Mouse (Mus musculus): ENCODE results near the gene Gbx1. TPM values are rescaled to one million over a fixed set of nuclear protein-coding genes. Genes with fewer than 3 reads are reported as not detected.
"Not testable (repeated sequence)": the region's sequence is repeated elsewhere in the genome, so short reads cannot be mapped to it uniquely, and the experiment has no call there.

Gene Gbx1
- total RNA-seq (2021), result under 1 TPM in 1 of 2 experiments, not detected in 1; 0.09 TPM
- long read RNA-seq, experiment 1, result 0 reads
- long read RNA-seq, experiment 2, result 0 reads

DNA sequence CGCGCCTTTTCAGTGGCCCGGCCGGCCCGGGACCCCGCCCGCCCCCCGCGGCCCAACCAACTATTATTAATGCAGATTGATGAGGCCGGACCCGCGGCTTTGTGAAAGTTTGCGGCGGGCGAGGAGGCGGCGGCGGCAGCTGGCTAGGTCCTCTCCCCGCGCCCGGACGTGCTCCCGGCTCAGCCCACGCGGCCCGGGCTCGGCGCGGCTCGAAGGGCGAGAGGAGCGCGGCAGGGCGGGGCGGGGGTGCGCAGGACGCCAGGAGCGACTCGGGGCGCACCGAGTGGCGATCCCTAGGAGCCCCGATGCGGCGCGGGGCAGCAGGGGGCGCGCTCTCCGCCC lies at the start of gene Gbx1:
Gbx1 (minus strand) TSS at position 314 of the 342 bp plus-strand sequence.
- DNase-seq, result peak; percentile 53

DNA sequence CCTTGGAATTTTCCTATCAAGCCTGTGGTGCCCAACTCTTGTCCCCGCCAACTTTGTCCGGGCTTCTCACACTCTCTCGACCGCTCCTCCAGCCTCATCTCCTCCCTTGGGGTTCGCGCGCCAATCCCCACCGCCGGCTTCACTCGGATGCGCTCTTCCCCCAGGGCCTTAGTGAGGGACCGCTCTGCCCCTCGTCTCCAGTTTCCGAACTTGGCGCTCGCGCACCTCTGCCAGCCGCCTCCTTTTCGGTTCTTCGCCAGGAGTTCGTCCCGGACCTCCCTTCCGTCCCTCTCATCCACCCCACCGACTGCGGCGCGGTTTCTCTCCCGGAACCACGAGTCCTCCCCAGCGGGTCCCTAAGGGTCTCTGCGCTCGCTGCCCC lies 49.8 kb upstream of the Gbx1 start:
- no peak for DNase-seq

DNA sequence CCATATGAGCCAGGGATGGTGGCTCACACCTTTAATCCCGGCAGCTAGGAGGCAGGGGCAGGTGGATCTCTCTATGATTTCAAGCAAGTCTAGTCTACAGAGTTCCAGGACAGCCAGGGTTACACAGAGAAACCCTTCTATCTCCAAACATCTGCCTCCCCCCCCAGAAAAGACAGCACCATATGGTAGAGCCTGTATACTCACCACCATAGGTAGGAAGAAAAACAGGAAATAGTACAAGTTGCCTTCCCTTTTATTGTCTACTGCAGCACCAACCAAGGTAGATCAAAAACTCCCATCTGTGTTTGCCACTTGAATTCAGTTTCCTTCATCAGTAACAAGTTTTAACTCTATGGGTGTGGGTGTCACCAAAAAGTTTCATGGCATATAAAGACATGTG lies 48.9 kb upstream of the Gbx1 start:
- DNase-seq, result no peak

DNA sequence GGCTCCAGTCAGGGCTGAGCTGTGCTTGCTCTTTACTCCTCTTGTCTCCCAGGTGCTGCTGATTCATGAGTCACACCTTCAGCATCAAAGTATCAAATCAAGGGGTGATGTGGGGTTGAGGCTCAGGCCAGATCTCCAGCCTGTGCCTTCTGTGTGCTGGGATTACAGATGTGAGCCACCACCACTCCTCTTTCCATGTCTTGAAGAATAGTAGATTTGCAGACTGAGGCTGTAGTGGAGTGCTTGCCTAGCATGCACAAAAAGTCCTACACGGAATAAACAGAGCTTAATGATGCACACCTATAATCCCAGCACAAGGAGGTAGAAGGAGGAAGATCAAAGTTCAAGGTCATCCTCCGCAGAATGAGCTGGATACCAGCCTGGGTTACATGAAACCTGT lies 29.7 kb upstream of the Gbx1 start, which contains the start of gene 4931409K22Rik:
4931409K22Rik (minus strand) TSS at position 101 of the 400 bp plus-strand sequence.
- no peak for DNase-seq

DNA sequence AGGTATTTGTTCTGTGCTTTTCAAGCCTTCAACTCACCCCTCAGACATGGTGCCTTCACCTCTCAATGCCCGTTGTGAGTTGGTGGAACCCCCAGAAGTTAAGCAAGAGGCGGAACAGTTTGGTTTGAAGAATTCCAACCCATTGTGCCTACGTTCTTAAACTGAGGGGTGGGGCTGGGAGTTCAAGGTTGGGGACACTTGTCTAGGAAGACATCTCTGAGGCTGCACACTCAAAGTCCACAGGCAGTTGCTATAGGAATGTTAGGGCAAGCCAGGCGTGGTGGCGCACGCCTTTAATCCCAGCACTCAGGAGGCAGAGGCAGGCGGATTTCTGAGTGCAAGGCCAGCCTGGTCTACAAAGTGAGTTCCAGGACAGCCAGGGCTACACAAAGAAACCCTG lies 28.3 kb upstream of the Gbx1 start:
- DNase-seq, result not testable (repeated sequence)

- peak; percentile 45 for DNase-seq
Measured at GRCm38 (mm10) chr5:24553621-24554244, 26.7 kb upstream of the Gbx1 start.

DNA sequence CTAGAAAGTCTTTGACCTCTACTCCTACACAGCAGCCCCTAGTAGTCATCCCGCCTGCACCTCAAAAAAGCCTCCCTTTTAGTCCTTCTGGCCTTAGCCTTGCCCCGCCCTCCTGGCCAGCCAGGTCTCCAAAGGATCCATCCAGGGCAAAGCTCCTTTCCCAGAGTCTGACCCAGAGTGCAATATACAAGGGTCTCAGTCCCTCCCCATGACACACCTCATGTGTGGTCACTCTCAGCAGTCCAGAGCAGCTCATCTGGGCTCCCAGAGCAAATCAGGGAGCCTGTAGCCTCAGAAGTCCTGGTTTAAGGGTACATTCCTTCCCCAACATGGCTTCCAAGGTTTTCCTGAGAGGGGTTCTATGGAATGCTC lies 24.3 kb upstream of the Gbx1 start:
- DNase-seq, result no peak

- DNase-seq, result peak; percentile 46
Measured at GRCm38 (mm10) chr5:24550598-24551316, 23.8 kb upstream of the Gbx1 start.

GRCm38 (mm10) chr5:24542643-24543042 lies 15.6 kb upstream of the Gbx1 start:
- DNase-seq, result no peak

GRCm38 (mm10) chr5:24541144-24541569 lies 14.2 kb upstream of the Gbx1 start:
- no peak for DNase-seq

GRCm38 (mm10) chr5:24540387-24541143 lies 13.6 kb upstream of the Gbx1 start, which contains the start of gene Asb10:
Asb10 (minus strand) TSS chr5:24540978.
- peak; percentile 71 for DNase-seq

- DNase-seq, result no peak
Measured at GRCm38 (mm10) chr5:24539571-24540296, 12.7 kb upstream of the Gbx1 start.

GRCm38 (mm10) chr5:24537618-24538017 lies 10.6 kb upstream of the Gbx1 start:
- no peak for DNase-seq

- DNase-seq, result peak; percentile 54
Measured at GRCm38 (mm10) chr5:24536511-24536910, 9.5 kb upstream of the Gbx1 start.

- DNase-seq, result peak; percentile 34
Measured at GRCm38 (mm10) chr5:24535731-24536130, 8.7 kb upstream of the Gbx1 start.

DNA sequence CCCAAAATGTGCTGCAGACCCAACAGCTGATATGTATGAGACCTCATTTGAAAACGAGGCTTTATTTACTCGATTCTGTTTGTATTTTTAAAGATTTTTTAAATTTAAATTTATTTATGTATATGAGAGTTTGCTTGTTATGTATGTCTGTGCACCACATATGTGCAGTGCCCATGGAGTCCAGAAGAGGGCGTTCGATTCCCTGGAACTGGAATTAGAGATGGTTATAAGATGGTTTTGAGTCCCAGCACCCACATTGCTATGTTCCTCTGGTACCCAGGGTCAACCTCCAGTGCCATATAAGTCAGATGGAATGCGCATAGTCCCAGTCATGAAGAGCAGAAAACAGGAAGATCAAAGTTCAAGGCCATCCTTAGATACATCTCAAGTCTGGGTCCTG lies 7.3 kb upstream of the Gbx1 start:
- no peak for DNase-seq

DNA sequence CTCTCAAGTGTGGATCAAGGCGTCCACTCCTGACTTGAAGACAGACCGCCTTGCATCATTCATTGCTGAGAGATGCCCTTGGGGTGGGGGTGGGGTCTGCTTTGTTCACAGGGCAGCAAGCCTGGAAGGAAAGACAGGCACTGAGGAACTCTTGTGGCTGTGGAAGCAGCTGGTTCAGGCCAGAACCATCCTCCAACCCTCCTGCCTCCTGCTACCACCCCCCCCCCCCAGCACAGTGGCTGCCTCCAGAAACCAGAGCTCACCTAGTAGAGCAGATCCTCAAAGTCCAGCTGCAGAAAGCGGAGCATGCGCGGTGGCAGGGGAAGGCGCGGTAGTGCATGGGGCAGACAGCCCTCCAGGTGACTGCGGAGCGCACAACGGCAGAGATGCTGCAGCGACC lies 6.4 kb upstream of the Gbx1 start:
- no peak for DNase-seq

DNA sequence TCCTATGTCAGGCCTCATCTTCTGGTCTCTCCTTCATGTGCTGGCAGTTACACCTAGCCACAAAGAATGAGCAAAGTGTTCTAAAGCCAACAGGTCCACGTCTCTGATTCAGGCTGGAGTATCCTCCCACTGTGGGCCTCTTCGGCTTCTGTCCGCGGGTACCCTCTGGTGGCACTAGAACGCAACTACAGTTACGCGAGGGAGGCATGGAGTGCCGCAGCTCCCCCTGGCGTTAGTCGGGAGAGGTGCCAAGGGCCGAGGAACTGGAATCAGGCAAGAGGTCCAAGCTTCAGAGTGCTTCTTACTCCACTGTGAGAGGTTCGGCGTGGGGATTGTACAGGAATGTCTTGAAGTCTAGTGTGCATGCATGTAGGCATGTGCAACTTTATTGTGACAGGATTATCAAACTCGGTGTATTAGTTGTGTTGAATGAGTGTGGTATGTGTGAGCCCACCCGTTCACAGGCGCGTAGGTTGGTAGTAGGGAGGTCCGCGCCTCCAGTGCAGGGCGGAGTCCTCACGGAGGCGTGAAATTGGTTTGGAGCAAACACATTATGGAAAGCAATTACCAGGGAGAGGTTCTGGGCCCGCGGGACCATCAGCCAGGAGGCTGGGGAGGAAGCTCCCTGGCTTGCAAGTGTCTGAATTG lies 3.2 kb upstream of the Gbx1 start:
- peak; percentile 95 for DNase-seq

GRCm38 (mm10) chr5:24527780-24528179 lies 778 bp upstream of the Gbx1 start:
- no peak for DNase-seq

DNA sequence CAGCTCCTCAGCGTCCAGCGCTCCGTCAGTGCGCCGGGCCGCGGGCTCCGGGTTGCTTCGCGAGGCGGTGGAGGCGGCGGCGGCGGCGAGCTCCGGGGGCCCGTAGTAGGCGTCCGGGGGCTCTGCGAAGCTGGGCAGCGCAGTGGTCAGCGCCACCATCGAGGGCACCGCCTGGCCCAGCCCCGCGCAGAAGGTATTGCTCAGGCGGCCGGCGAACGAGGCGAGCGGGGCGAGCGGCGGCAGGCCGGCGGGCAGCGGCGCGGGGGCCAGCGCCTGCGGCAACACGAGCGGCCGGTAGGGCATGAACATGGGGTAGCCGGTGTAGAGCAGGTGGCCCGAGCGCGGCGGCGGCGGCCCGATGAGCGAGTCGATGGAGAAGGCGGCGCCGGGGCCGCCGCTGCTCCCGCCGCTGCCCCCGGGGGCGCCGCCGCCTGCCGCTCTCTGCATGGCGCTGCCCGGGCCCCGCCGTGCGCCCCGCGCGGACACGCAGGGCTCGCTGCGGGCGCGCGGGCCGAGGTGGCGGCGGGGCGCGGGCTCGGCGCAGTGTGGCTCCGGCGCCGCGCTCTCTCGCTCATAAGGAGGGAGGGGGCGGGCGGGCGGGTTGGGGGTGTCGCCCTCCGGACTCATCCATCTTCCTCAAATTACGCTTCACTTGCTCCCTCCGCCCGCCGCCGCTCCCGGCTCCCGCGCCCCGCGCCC lies 663 bp downstream of the Gbx1 start:
- DNase-seq, result no peak
